Mouse (Mus musculus) heart, adult 2 months (tissue): Measurements from ENCODE around the gene Snd1. TPM values are rescaled to one million over a fixed set of nuclear protein-coding genes. Genes with fewer than 3 reads are reported as not detected.

Experiments used
- DNase-seq, 2 experiments: peaks; one replicate each; pipeline ENCODE4 v3.0.0; 2021
- H3K27ac ChIP-seq: fragments of 200-600 bp; 2 replicates; pipeline ENCODE4 v1.8.1; 2022
- H3K27me3 ChIP-seq: fragments of 200-500 bp; 2 replicates; pipeline ENCODE4 v1.6.1; 2012; ENCODE audit warnings: mild to moderate bottlenecking, low read length, inconsistent platforms, mixed read lengths; ENCODE audit not compliant: control insufficient read depth, insufficient read depth
- H3K36me3 ChIP-seq: fragments of 200-500 bp; 2 replicates; pipeline ENCODE4 v1.6.1; 2012; ENCODE audit warnings: low read length, inconsistent platforms; ENCODE audit not compliant: control insufficient read depth, insufficient read depth
- H3K4me1 ChIP-seq: fragments of 200-500 bp; 2 replicates; pipeline ENCODE4 v1.6.1; 2011; ENCODE audit warnings: low read length; ENCODE audit not compliant: control insufficient read depth, insufficient read depth
- H3K4me3 ChIP-seq: fragments of 200-600 bp; 2 replicates; pipeline ENCODE4 v1.8.1; 2022
- H3K79me2 ChIP-seq: fragments of 200-500 bp; replicated peaks from 2 replicates; pipeline ENCODE4 v1.6.1; 2012; ENCODE audit warnings: mild to moderate bottlenecking, inconsistent platforms, low read length, moderate library complexity, mixed read lengths; ENCODE audit not compliant: control insufficient read depth, insufficient read depth
- H3K9ac ChIP-seq: fragments of 200-500 bp; 2 replicates; pipeline ENCODE4 v1.6.1; 2012; ENCODE audit warnings: low read depth, mild to moderate bottlenecking, control low read depth, inconsistent platforms, low read length, mixed read lengths
- CTCF ChIP-seq: fragments of 200-600 bp; IDR thresholded peaks from 2 replicates; pipeline ENCODE4 v1.8.1; 2022; ENCODE audit warnings: antibody characterized with exemption, mild to moderate bottlenecking, moderate library complexity
- EP300 ChIP-seq: fragments of 200-500 bp; IDR thresholded peaks from 2 replicates; pipeline ENCODE4 v1.6.1; 2011; ENCODE audit warnings: low read depth, low read length, control low read depth; ENCODE audit not compliant: insufficient read depth
- POLR2A ChIP-seq: fragments of 200-500 bp; IDR thresholded peaks from 2 replicates; pipeline ENCODE4 v1.6.1; 2011; ENCODE audit warnings: mild to moderate bottlenecking, low read depth, low read length, control low read depth; ENCODE audit not compliant: insufficient read depth
- WGBS: fragments of 180-500 bp; shearing (Covaris S2); methylation state at CpG from one replicate; pipeline ENCODE4 v1.1.7; 2018; 5-methylcytosine and 5-hydroxymethylcytosine counted together
- intact Hi-C: fragments of 180-260 bp; cut with DNase I; formaldehyde crosslinking; loops from one replicate; pipeline ENCODE4 v1.15.1; 2025
- polyA plus RNA-seq: library from polyadenylated mRNA; depleted of rRNA; stranded (reverse); fragments of >200 nt; gene quantifications from 2 replicates; pipeline ENCODE4 v1.2.3, GENCODE M21; 2012
- total RNA-seq, 2 experiments: library from RNA; stranded (reverse); gene quantifications; 2 replicates each; pipeline ENCODE4 v1.2.3; 2021

The Snd1 gene
- total and polyA plus RNA-seq, 3 experiments: 39.9 to 74.1 (median 62.4) TPM

DNA sequence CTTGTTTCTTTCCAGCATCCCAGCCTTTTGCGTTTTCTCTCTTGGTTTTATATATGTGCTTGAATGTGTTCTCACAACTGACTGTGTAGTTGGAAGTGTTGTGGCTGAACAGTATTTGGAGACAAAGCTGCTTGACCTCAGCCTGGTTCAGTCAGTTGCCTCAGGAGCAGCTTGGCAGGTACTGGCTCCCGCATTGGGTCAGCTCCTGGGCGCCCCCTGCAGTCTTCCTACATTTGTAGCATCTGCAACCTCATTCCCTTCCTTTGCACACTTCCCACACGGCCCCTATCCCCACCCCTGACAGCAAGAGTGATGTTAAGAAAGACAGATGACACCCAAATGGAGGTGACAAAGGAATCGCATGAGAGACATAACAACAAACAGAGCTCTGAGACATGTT is 14.4 kb upstream of the Snd1 start:
- intact Hi-C loops: loop anchor here (1.0 to 5.0 kb wide), 3 partner anchors 38 to 151 kb away; partner anchors contain the start of gene Arf5
- 4% methylated on average over 5 of the region's 5 CpGs for WGBS
- no peaks in the 10 kb centered on the region for H3K36me3 ChIP-seq
- H3K4me1 ChIP-seq: no peaks in the 10 kb centered on the region
- no peaks in the 10 kb centered on the region for H3K27me3 ChIP-seq
- TF ChIP-seq POLR2A (no peak), CTCF (peak; percentile 93), EP300 (no peak)
- no peaks in the 10 kb centered on the region for H3K79me2 ChIP-seq
- no peak overlapping the region for H3K27ac ChIP-seq
- no peak overlapping the region for H3K4me3 ChIP-seq
- DNase-seq: peak; percentile 75 to 84
- H3K9ac ChIP-seq: no peak overlapping the region

DNA sequence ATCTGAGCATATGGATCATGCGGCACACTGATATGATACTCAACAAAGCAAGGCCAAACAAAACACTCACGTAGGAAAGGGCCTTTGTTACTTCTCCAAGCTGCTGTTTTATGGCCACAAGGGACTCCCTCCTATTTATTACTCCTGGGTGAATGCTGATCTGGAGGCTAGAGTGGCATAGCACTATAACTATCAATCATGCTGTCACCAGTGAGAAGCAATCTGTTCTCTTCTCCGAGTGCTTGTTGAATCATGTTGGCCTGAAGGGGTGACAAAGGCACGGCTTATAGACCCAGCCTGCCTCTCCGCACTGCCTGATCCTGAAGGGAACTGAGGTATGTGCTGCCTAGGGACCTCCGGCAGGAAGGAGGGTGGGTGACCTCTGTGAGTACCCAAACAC is 10.3 kb upstream of the Snd1 start:
- H3K9ac ChIP-seq: no peak overlapping the region
- H3K4me1 ChIP-seq: no peaks in the 10 kb centered on the region
- intact Hi-C loops: loop anchor here (5.0 kb wide), 1 partner anchor 42 kb away; the partner anchor contains the start of gene Arf5
- no peak for DNase-seq
- no peak overlapping the region for H3K27ac ChIP-seq
- H3K27me3 ChIP-seq: no peaks in the 10 kb centered on the region
- no peak for TF ChIP-seq EP300
- no peak for TF ChIP-seq CTCF
- TF ChIP-seq POLR2A: no peak
- 53% methylated on average over 6 of the region's 6 CpGs for WGBS
- no peaks in the 10 kb centered on the region for H3K79me2 ChIP-seq
- H3K4me3 ChIP-seq: no peak overlapping the region
- H3K36me3 ChIP-seq: no peaks in the 10 kb centered on the region

- TF ChIP-seq EP300 (no peak), POLR2A (no peak), CTCF (no peak)
- intact Hi-C loops: no loop called here
- H3K4me3 ChIP-seq: no peak overlapping the region
- no peak for DNase-seq
- H3K4me1 ChIP-seq: no peaks in the 10 kb centered on the region; the same call in 1 of the 2 replicates
- H3K79me2 ChIP-seq: no peaks in the 10 kb centered on the region
- H3K9ac ChIP-seq: no peak overlapping the region
- H3K36me3 ChIP-seq: no peaks in the 10 kb centered on the region
- WGBS: 36% methylated on average over 4 of the region's 4 CpGs
- no peaks in the 10 kb centered on the region for H3K27me3 ChIP-seq
- H3K27ac ChIP-seq: no peak overlapping the region
These were observed 4.8 kb upstream of the Snd1 start for GRCm38 (mm10) chr6:28470017-28470602.

GRCm38 (mm10) chr6:28470621-28471020 is 4.3 kb upstream of the Snd1 start:
- no peak for DNase-seq
- H3K4me3 ChIP-seq: no peak overlapping the region
- H3K27me3 ChIP-seq: no peaks in the 10 kb centered on the region
- no peak overlapping the region for H3K27ac ChIP-seq
- intact Hi-C loops: no loop called here
- WGBS: 71% methylated on average over 5 of the region's 5 CpGs
- H3K79me2 ChIP-seq: no peaks in the 10 kb centered on the region
- no peaks in the 10 kb centered on the region for H3K36me3 ChIP-seq
- no peak for TF ChIP-seq POLR2A
- no peak for TF ChIP-seq EP300
- no peak for TF ChIP-seq CTCF
- no peak overlapping the region for H3K9ac ChIP-seq
- H3K4me1 ChIP-seq: no peaks in the 10 kb centered on the region; the same call in 1 of the 2 replicates

- WGBS: 85% methylated on average over 9 of the region's 9 CpGs
- intact Hi-C loops: no loop called here
- H3K27me3 ChIP-seq: no peaks in the 10 kb centered on the region
- TF ChIP-seq POLR2A: no peak
- TF ChIP-seq EP300: no peak
- no peak for TF ChIP-seq CTCF
- no peaks in the 10 kb centered on the region for H3K36me3 ChIP-seq
- no peak for DNase-seq
- H3K9ac ChIP-seq: no peak overlapping the region
- H3K4me1 ChIP-seq: no peaks in the 10 kb centered on the region; the same call in 1 of the 2 replicates
- H3K4me3 ChIP-seq: no peak overlapping the region
- H3K27ac ChIP-seq: no peak overlapping the region
- H3K79me2 ChIP-seq: no peaks in the 10 kb centered on the region
These were observed 3.5 kb upstream of the Snd1 start for GRCm38 (mm10) chr6:28471284-28472035.

- DNase-seq: no peak
- no peaks in the 10 kb centered on the region; the same call in 1 of the 2 replicates for H3K4me1 ChIP-seq
- TF ChIP-seq POLR2A (no peak), CTCF (no peak), EP300 (no peak)
- H3K9ac ChIP-seq: no peak overlapping the region
- H3K27me3 ChIP-seq: no peaks in the 10 kb centered on the region
- no peak overlapping the region for H3K4me3 ChIP-seq
- H3K36me3 ChIP-seq: no peaks in the 10 kb centered on the region
- intact Hi-C loops: no loop called here
- 88% methylated on average over 4 of the region's 4 CpGs for WGBS
- H3K79me2 ChIP-seq: no peaks in the 10 kb centered on the region
- H3K27ac ChIP-seq: no peak overlapping the region
These were observed 728 bp upstream of the Snd1 start for GRCm38 (mm10) chr6:28474211-28474610.
